Mouse (Mus musculus): ENCODE measurements at regions not wholly inside any gene's neighbourhood (a gene's known extent, or its start where the extent isn't known, plus 50 kb on each side); places are given as distances from the start of the nearest gene placed in this dataset.

GRCm38 (mm10) chr5:120318951-120319350 lies 112.5 kb upstream of the Lhx5 start:
- no peak for DNase-seq

GRCm38 (mm10) chr5:120322031-120322731 lies 109.3 kb upstream of the Lhx5 start:
- no peak for DNase-seq

- DNase-seq = no peak
Measured at GRCm38 (mm10) chr5:120322732-120323316, 108.7 kb upstream of the Lhx5 start.

- no peak for DNase-seq
Measured at GRCm38 (mm10) chr5:120324111-120324510, 107.4 kb upstream of the Lhx5 start.

- DNase-seq = no peak
Measured at GRCm38 (mm10) chr5:120325386-120325910, 106.1 kb upstream of the Lhx5 start.

- peak; percentile 27 for DNase-seq
Measured at GRCm38 (mm10) chr5:120332030-120332429, 99.5 kb upstream of the Lhx5 start.

GRCm38 (mm10) chr5:120339162-120339561 lies 92.3 kb upstream of the Lhx5 start:
- no peak for DNase-seq

- DNase-seq = no peak
Measured at GRCm38 (mm10) chr5:120340696-120341231, 90.7 kb upstream of the Lhx5 start.

- no peak for DNase-seq
Measured at GRCm38 (mm10) chr5:120350461-120350860, 81.0 kb upstream of the Lhx5 start.

GRCm38 (mm10) chr5:120351827-120352226 lies 79.7 kb upstream of the Lhx5 start:
- DNase-seq = no peak

- DNase-seq = no peak
Measured at GRCm38 (mm10) chr5:120353657-120354056, 77.8 kb upstream of the Lhx5 start.

GRCm38 (mm10) chr5:120356950-120357349 lies 74.5 kb upstream of the Lhx5 start:
- no peak for DNase-seq

- DNase-seq = no peak
Measured at GRCm38 (mm10) chr5:120358084-120358690, 73.3 kb upstream of the Lhx5 start.

GRCm38 (mm10) chr5:120365950-120366467 lies 65.5 kb upstream of the Lhx5 start:
- DNase-seq = no peak

GRCm38 (mm10) chr5:120368797-120369196 lies 62.7 kb upstream of the Lhx5 start:
- DNase-seq = no peak

GRCm38 (mm10) chr5:120371176-120371819 lies 60.2 kb upstream of the Lhx5 start:
- DNase-seq = no peak

GRCm38 (mm10) chr5:120373426-120373825 lies 58.1 kb upstream of the Lhx5 start:
- DNase-seq = no peak

Data from liver (tissue).